Mouse (Mus musculus): Measurements from ENCODE around the gene Slc45a3.

DNA sequence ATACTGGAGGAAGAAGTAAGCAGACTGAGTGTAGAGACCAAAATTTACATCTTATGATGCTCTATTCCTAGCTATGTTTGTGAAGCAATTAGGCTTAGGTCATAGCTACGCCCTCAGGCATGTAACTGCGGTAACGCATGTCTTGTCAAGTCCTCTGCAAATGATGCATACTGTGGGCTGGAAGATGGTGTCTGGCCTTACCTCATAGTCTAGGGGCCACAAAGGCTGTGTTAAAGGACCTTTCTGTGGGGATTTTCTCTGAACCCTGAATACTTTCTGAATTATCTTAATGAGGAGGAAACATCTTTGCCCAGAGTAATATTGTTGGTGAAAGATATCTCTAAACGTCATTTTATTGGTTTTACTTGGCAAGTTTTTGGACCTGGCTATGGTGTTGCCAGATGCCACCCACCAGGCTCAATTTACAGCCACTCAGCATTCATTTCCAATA is 39.1 kb downstream of the Slc45a3 start:
- no peak for TF ChIP-seq CTCF (IDR thresholded peaks at IDR 0.05)
- TF ChIP-seq EP300 (IDR thresholded peaks at IDR 0.05; ENCODE audit: insufficient read depth, low read depth, low read length) = no peak
